Mouse (Mus musculus) MEL (cell line): Measurements from ENCODE around the gene Psma2. TPM values are rescaled to one million over a fixed set of nuclear protein-coding genes. Genes with fewer than 3 reads are reported as not detected.

ENCODE experiments used
- DNase-seq: peaks from one replicate; pipeline ENCODE4 v3.0.0; 2011; ENCODE audit warnings: low read depth, low spot score
- H3K27ac ChIP-seq: 2 replicates; pipeline ENCODE4 v1.5.1; 2012; ENCODE audit warnings: low read depth, mild to moderate bottlenecking, control low read depth, low read length, moderate library complexity; ENCODE audit not compliant: control insufficient read depth
- H3K27me3 ChIP-seq, 2 experiments: fragments of 150-350 bp in 1 of 2; sonication (generic) in 1 of 2; 2 replicates each; pipeline ENCODE4 v1.6.1; 2012; ENCODE audit warnings: low read length in 2 of 2, mild to moderate bottlenecking in 2 of 2, improper control_type of control experiment in 1 of 2, moderate library complexity in 1 of 2; ENCODE audit not compliant: insufficient read depth in 2 of 2, control insufficient read depth in 1 of 2
- H3K36me3 ChIP-seq, 2 experiments: 2 replicates each; pipeline ENCODE4 v1.6.1; 2012 to 2014; ENCODE audit warnings: low read length in 2 of 2, improper control_type of control experiment in 1 of 2, inconsistent platforms in 1 of 2, mild to moderate bottlenecking in 1 of 2; ENCODE audit not compliant: insufficient read depth in 2 of 2, control insufficient read depth in 1 of 2
- H3K4me1 ChIP-seq, 2 experiments: fragments of 150-350 bp in 1 of 2; sonication (generic) in 1 of 2; 2 replicates each; pipeline ENCODE4 v1.6.1; 2012; ENCODE audit warnings: low read length in 2 of 2, improper control_type of control experiment in 1 of 2, mild to moderate bottlenecking in 1 of 2; ENCODE audit not compliant: insufficient read depth in 2 of 2, control insufficient read depth in 1 of 2
- H3K4me3 ChIP-seq, 2 experiments: fragments of 150-350 bp in 1 of 2; sonication (generic) in 1 of 2; 2 replicates each; pipeline ENCODE4 v1.5.1; 2012; ENCODE audit warnings: low read depth in 2 of 2, low read length in 2 of 2, mild to moderate bottlenecking in 2 of 2, moderate library complexity in 2 of 2, control low read depth in 1 of 2, improper control_type of control experiment in 1 of 2; ENCODE audit not compliant: control insufficient read depth in 1 of 2, insufficient read depth in 1 of 2
- H3K79me2 ChIP-seq: 2 replicates; pipeline ENCODE4 v1.6.1; 2012; ENCODE audit warnings: mild to moderate bottlenecking, low read length, moderate library complexity; ENCODE audit not compliant: control insufficient read depth, poor library complexity, insufficient read depth
- H3K9ac ChIP-seq: 2 replicates; pipeline ENCODE4 v1.6.1; 2012; ENCODE audit warnings: low read depth, mild to moderate bottlenecking, control low read depth, low read length, moderate library complexity; ENCODE audit not compliant: control insufficient read depth, poor library complexity, severe bottlenecking
- H3K9me3 ChIP-seq: fragments of 150-350 bp; sonication (generic); replicated peaks from 2 replicates; pipeline ENCODE4 v1.6.1; 2012; ENCODE audit warnings: mild to moderate bottlenecking, low read length, improper control_type of control experiment, moderate library complexity; ENCODE audit not compliant: insufficient read depth
- BHLHE40 ChIP-seq: IDR thresholded peaks from 2 replicates; pipeline ENCODE4 v1.6.1; 2012; ENCODE audit warnings: low read depth, mild to moderate bottlenecking, inconsistent platforms, low read length, improper control_type of control experiment, borderline replicate concordance
- CHD2 ChIP-seq: IDR thresholded peaks from 2 replicates; pipeline ENCODE4 v1.6.1; 2011; ENCODE audit warnings: low read length, improper control_type of control experiment
- CTCF ChIP-seq, 3 experiments: IDR thresholded peaks in 2 of 3; conservative IDR thresholded peaks in 1 of 3; 2 replicates each; pipeline ENCODE4 v1.5.1; 2011 to 2012; ENCODE audit warnings: low read length in 3 of 3, low read depth in 2 of 3, mild to moderate bottlenecking in 2 of 3, improper control_type of control experiment in 1 of 3, inconsistent platforms in 1 of 3, mixed read lengths in 1 of 3, moderate library complexity in 1 of 3; ENCODE audit not compliant: control insufficient read depth in 1 of 3, insufficient read depth in 1 of 3, poor library complexity in 1 of 3, severe bottlenecking in 1 of 3
- ELF1 ChIP-seq: IDR thresholded peaks from 2 replicates; pipeline ENCODE4 v1.6.1; 2014; ENCODE audit warnings: low read depth, mild to moderate bottlenecking, inconsistent platforms, low read length, improper control_type of control experiment, moderate library complexity
- EP300 ChIP-seq, 2 experiments: IDR thresholded peaks; 2 replicates each; pipeline ENCODE4 v1.6.1; 2011; ENCODE audit warnings: improper control_type of control experiment in 2 of 2, low read length in 2 of 2, low read depth in 1 of 2, mild to moderate bottlenecking in 1 of 2
- ETS1 ChIP-seq: IDR thresholded peaks from 2 replicates; pipeline ENCODE4 v1.6.1; 2012; ENCODE audit warnings: low read depth, mild to moderate bottlenecking, inconsistent platforms, low read length, improper control_type of control experiment, moderate library complexity
- GABPA ChIP-seq: IDR thresholded peaks from 2 replicates; pipeline ENCODE4 v1.6.1; 2012; ENCODE audit warnings: low read depth, mild to moderate bottlenecking, inconsistent platforms, low read length, improper control_type of control experiment, moderate library complexity
- MAZ ChIP-seq: IDR thresholded peaks from 2 replicates; pipeline ENCODE4 v1.6.1; 2012; ENCODE audit warnings: low read depth, mild to moderate bottlenecking, inconsistent platforms, low read length, improper control_type of control experiment
- MYC ChIP-seq: IDR thresholded peaks from 2 replicates; pipeline ENCODE4 v1.6.1; 2011; ENCODE audit warnings: low read depth, mild to moderate bottlenecking, low read length, improper control_type of control experiment, moderate library complexity
- NELFE ChIP-seq: IDR thresholded peaks from 2 replicates; pipeline ENCODE4 v1.6.1; 2011; ENCODE audit warnings: low read depth, low read length, improper control_type of control experiment
- NRF1 ChIP-seq: IDR thresholded peaks from 2 replicates; pipeline ENCODE4 v1.6.1; 2014; ENCODE audit warnings: low read depth, mild to moderate bottlenecking, inconsistent platforms, low read length, improper control_type of control experiment, moderate library complexity; ENCODE audit not compliant: poor library complexity, insufficient read depth, severe bottlenecking
- POLR2A ChIP-seq, 2 experiments: IDR thresholded peaks; 2 replicates each; pipeline ENCODE4 v1.6.1; 2011 to 2012; ENCODE audit warnings: low read length in 2 of 2, mild to moderate bottlenecking in 2 of 2, control low read depth in 1 of 2, improper control_type of control experiment in 1 of 2, low read depth in 1 of 2, moderate library complexity in 1 of 2; ENCODE audit not compliant: control insufficient read depth in 1 of 2, insufficient read depth in 1 of 2, poor library complexity in 1 of 2
- POLR2AphosphoS2 ChIP-seq: IDR thresholded peaks from 2 replicates; pipeline ENCODE4 v1.6.1; 2011; ENCODE audit warnings: low read length, improper control_type of control experiment
- POLR2AphosphoS5 ChIP-seq: IDR thresholded peaks from 2 replicates; pipeline ENCODE4 v1.6.1; 2012; ENCODE audit warnings: low read depth, borderline replicate concordance, mild to moderate bottlenecking, inconsistent platforms, low read length, moderate library complexity, mixed read lengths
- TAL1 ChIP-seq: IDR thresholded peaks from 2 replicates; pipeline ENCODE4 v1.6.1; 2012; ENCODE audit warnings: mild to moderate bottlenecking, inconsistent platforms, low read length, moderate library complexity, mixed read lengths
- TBP ChIP-seq: IDR thresholded peaks from 2 replicates; pipeline ENCODE4 v1.8.0; 2011; ENCODE audit warnings: low read depth, low read length, improper control_type of control experiment
- UBTF ChIP-seq: IDR thresholded peaks from 2 replicates; pipeline ENCODE4 v1.6.1; 2012; ENCODE audit warnings: low read depth, mild to moderate bottlenecking, inconsistent platforms, low read length, improper control_type of control experiment, moderate library complexity, borderline replicate concordance; ENCODE audit not compliant: insufficient read depth
- USF2 ChIP-seq, 2 experiments: IDR thresholded peaks; 2 replicates each; pipeline ENCODE4 v1.6.1; 2011 to 2012; ENCODE audit warnings: improper control_type of control experiment in 2 of 2, low read length in 2 of 2, borderline replicate concordance in 1 of 2, inconsistent platforms in 1 of 2, low read depth in 1 of 2, mild to moderate bottlenecking in 1 of 2; ENCODE audit not compliant: insufficient read depth in 1 of 2
- ZC3H11A ChIP-seq: IDR thresholded peaks from 2 replicates; pipeline ENCODE4 v1.6.1; 2012; ENCODE audit warnings: low read depth, mild to moderate bottlenecking, inconsistent platforms, low read length, improper control_type of control experiment
- ZNF384 ChIP-seq: IDR thresholded peaks from 2 replicates; pipeline ENCODE4 v1.6.1; 2012; ENCODE audit warnings: low read depth, mild to moderate bottlenecking, inconsistent platforms, low read length, improper control_type of control experiment
- polyA plus RNA-seq, 2 experiments: library from polyadenylated mRNA; stranded (reverse) in 1 of 2; unstranded in 1 of 2; fragments of >175 nt in 1 of 2; fragments of >200 nt in 1 of 2; gene quantifications; 2 replicates each; pipeline versions ENCODE4 v1.2.1 to v1.2.4; 2012; ENCODE audit warnings: low replicate concordance in 2 of 2, low read depth in 1 of 2; ENCODE audit not compliant: insufficient read length in 2 of 2, insufficient read depth in 1 of 2, missing spikeins in 1 of 2
- total RNA-seq: library from RNA; depleted of rRNA; stranded (reverse); fragments of 300-350 nt; gene quantifications from 2 replicates; pipeline ENCODE4 v1.2.3, GENCODE M21; 2012

Gene Psma2
- total and polyA plus RNA-seq, 3 experiments, result 139 to 174 TPM; not detected in 1

GRCm38 (mm10) chr13:14602744-14603143, 10.3 kb upstream of the Psma2 start:
- H3K36me3 ChIP-seq, result no peaks in the 10 kb centered on the region
- no peaks in the 10 kb centered on the region for H3K79me2 ChIP-seq
- no peaks in the 10 kb centered on the region for H3K9me3 ChIP-seq
- DNase-seq, result no peak
- no peak overlapping the region for H3K4me3 ChIP-seq
- H3K27ac ChIP-seq, result no peak overlapping the region
- no peaks in the 10 kb centered on the region for H3K4me1 ChIP-seq
- no peak for TF ChIP-seq NELFE
- no peak for TF ChIP-seq ELF1
- no peak overlapping the region for H3K9ac ChIP-seq
- H3K27me3 ChIP-seq, result no peaks in the 10 kb centered on the region

GRCm38 (mm10) chr13:14607616-14608015, 5.4 kb upstream of the Psma2 start:
- peaks cover 11% of the 10 kb centered on the region for H3K79me2 ChIP-seq
- DNase-seq, result no peak
- no peak for TF ChIP-seq UBTF
- no peak for TF ChIP-seq BHLHE40
- TF ChIP-seq GABPA, result no peak
- peak; percentile 22; the same call in 1 of the 2 replicates for TF ChIP-seq POLR2AphosphoS2
- TF ChIP-seq TBP, result no peak
- no peak for TF ChIP-seq MYC
- TF ChIP-seq MAZ, result no peak
- TF ChIP-seq, all 39 proteins: peak for 1

GRCm38 (mm10) chr13:14612463-14612862, 577 bp upstream of the Psma2 start:
- H3K27ac ChIP-seq, result peak overlapping the region; percentile 72
- H3K36me3 ChIP-seq, result peaks cover 9 to 25% of the 10 kb centered on the region in 2 experiments
- H3K9me3 ChIP-seq, result no peaks in the 10 kb centered on the region

More at GRCm38 (mm10) chr13:14607616-14608015, 5.4 kb upstream of the Psma2 start:
- Histone ChIP-seq H3K9me3 (no peaks in the 10 kb centered on the region), H3K4me3 (no peak overlapping the region), H3K9ac (no peak overlapping the region), H3K4me1 (peaks cover 0 to 3% of the 10 kb centered on the region in 2 experiments; a peak in 1 of 4 replicates), H3K27ac (no peak overlapping the region), H3K27me3 (no peaks in the 10 kb centered on the region), H3K36me3 (peaks cover 5 to 14% of the 10 kb centered on the region in 2 experiments; a peak in 3 of 4 replicates)

More at GRCm38 (mm10) chr13:14612463-14612862, 577 bp upstream of the Psma2 start:
- no peaks in the 10 kb centered on the region for H3K27me3 ChIP-seq
- peaks cover 0 to 3% of the 10 kb centered on the region in 2 experiments; a peak in 3 of 4 replicates for H3K4me1 ChIP-seq
- no peak for DNase-seq
- TF ChIP-seq ELF1 (no peak), NELFE (no peak), EP300 (IDR thresholded peaks at IDR 0.05; ENCODE audit: low read depth in 1 of 2, low read length in 2 of 2) (no peak), ZC3H11A (no peak), MYC (no peak), TBP (no peak), ETS1 (no peak), ZNF384 (no peak), NRF1 (no peak), CTCF (IDR thresholded peaks at IDR 0.05 in 2 of 3, conservative IDR thresholded peaks at IDR 0.05 in 1 of 3; ENCODE audit: control insufficient read depth in 1 of 3, insufficient read depth in 1 of 3, low read depth in 2 of 3, low read length in 3 of 3, poor library complexity in 1 of 3, severe bottlenecking in 1 of 3) (no peak), CHD2 (no peak), BHLHE40 (no peak), TAL1 (no peak), POLR2AphosphoS5 (no peak), USF2 (IDR thresholded peaks at IDR 0.05; ENCODE audit: borderline replicate concordance in 1 of 2, insufficient read depth in 1 of 2, low read depth in 1 of 2, low read length in 2 of 2) (no peak), POLR2A (IDR thresholded peaks at IDR 0.05; ENCODE audit: control insufficient read depth in 1 of 2, insufficient read depth in 1 of 2, low read depth in 1 of 2, low read length in 2 of 2, poor library complexity in 1 of 2) (no peak), UBTF (no peak)
- peak overlapping the region; percentile 100 for H3K9ac ChIP-seq
- peaks cover 35% of the 10 kb centered on the region for H3K79me2 ChIP-seq
- peak overlapping the region; percentile 72 to 100 for H3K4me3 ChIP-seq
